Mouse (Mus musculus): ENCODE measurements at regions not wholly inside any gene's neighbourhood (a gene's known extent, or its start where the extent isn't known, plus 50 kb on each side); places are given as distances from the start of the nearest gene placed in this dataset.

GRCm38 (mm10) chr16:65739652-65740051 is 75.4 kb upstream of the Vgll3 start:
- TF ChIP-seq CTCF (IDR thresholded peaks at IDR 0.05; ENCODE audit: control insufficient read depth, insufficient read depth, insufficient replicate concordance, low read depth, low read length) (no peak), POLR2A (IDR thresholded peaks at IDR 0.05; ENCODE audit: control insufficient read depth, low read depth, low read length) (no peak)

All from testis, adult 2 months (tissue).